Mouse (Mus musculus) testis, postnatal 14 days (tissue): ENCODE data around the gene 4931428F04Rik.
A peak's percentile ranks its signal among the peaks of the same experiment; 100 is the strongest.

ENCODE experiments used
- DNase-seq: peaks from one replicate; pipeline ENCODE4 v3.0.0; 2021; ENCODE audit warnings: low spot score

4931428F04Rik gene

DNA sequence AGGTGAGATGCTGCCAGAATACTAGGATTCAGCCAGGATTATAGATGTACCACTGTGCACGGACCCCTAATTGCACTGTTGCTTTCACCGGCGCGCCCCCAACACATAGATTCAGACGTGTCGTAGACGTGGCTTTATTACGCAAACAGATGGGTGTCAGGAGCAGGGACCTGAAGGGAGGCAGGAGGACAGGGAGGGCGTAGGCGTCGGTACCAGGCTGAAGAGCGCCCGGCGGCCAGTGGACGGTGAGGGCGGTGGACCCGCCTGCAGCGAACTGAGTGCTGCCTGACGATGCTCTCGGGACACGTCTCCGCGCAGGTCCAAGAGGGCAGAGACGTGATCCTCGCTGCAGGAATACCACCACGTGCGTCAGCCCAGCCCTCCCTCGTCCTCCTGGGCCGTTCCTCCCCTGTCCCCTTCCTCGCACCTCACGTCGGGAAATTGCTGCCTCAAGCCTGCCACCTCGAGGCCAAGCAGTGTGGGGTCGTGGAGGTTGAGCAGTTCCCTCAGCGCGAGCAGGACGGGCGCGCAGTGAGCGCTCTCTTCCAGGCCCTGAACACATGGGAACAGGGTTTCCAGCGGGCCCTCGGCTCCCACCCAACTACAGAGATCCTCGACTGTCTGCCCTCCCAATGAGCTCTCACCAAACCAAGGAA, at the start of gene 4931428F04Rik:
Gene 4931428F04Rik (minus strand): TSS at position 60 of the 656 bp plus-strand sequence.
- DNase-seq, result no peak

DNA sequence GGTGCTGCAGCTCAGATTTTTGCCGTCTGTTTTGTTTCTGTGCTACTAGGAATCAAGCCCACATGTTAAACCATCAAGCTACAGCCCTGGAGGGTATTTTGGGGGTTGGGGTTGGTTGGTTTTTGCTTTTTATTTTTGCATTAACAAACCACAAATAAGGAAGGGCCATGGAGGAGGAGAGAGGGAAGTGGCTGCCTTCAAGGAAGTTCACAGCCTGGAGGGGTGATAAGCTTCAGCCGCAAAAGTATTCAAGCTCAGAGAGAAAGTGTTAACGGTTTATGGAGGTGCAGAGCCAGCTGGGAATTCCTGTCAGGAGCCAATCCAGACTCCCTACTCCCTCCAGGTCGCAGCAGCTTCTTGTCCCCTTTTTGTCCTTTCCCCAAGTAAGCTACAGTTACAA, 49.3 kb upstream of the 4931428F04Rik start:
- DNase-seq, result no peak

DNA sequence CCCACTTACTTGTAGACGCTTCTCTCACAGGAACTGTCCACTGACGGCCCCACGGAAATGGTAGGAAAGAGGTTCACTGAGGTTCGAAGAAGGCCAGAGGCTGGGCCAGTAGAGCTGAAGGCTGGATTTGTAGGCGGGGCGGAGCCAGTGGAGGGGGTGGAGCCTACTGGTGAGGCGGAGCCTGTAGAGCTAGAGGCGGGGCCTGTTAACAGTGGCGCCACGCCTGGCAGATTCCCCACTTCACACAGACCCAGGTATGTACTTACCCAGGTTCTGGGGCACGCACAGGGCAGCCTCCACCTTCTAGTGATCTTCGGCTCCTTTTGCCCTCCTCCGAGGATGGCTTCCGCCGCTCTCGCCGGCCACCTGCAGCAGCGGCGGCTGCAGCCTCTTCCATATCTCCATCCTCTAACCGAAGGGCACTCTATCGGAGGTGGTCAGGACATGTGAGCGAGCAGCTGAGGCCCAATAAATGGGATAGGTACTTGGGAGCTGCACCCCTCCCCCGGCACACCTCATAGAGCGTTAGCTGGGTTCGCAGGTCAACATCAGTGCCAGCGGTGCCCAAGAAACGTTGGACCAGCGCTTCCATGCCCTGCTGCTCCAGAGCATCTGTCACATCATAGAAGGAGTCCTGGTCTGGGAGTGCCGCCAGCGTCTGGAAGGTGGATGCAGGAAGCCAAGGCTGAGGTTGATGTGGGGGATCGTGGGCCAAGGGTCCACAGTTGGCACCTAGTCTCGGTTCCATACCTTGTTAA, 46.9 kb upstream of the 4931428F04Rik start:
- DNase-seq, result peak; percentile 72

DNA sequence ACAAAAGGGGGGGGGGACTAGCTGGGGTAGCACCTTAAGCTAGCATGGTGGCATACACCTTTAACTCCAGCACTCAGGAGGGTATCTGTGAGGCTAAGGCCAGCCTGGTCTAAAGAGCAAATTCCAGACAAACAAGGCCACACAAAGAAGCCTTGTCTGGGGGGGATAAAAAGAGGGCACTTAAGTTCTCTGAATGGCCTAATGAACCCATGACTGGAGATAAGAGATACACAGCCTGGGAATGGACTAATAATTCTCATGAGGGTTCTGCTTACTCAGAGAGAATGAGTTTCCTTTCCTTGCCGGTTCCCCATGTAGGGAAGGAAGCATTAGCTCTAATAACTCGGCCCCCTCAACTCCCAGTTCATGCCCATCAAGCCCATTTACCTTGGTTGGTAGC, 42.9 kb upstream of the 4931428F04Rik start:
- DNase-seq, result no peak

DNA sequence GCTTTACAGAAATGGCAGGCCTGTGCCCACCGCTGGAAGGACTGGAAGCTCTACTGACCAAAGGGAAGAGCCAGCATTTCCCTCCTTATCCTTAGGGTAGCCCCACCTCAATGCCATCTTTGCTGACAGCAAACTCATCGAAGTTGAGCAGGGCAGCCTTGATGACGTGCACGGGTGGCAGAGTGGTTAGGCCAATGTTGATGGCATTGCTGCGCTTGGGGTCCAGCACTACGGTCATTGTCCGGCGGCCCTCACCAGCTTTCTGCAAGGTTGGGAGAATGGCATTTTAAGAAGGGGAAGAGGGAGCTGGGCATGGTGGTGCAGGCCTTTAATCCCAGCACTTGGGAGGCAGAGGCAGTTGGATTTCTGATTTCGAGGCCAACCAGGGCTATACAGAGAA, 42.3 kb upstream of the 4931428F04Rik start:
- DNase-seq, result no peak

DNA sequence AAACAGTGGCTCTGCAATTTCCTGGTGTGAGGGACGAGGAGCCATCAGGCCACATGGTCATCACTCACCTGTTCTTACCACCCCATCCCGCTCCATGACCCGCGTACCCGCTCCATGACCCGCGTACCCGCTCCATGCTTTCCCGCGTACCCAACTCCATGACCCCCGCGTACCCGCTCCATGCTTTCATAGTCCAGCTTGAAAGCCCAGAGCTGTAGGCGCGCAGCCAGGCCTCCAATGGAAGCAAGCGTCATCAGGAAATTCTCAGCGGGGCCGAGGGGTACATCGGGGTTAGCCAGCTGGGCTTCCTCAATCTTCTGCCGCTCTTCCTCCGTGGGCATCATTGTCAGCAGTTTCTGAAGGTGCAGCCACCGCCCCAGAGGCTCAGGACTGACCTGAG, 41.8 kb upstream of the 4931428F04Rik start:
- DNase-seq, result no peak

DNA sequence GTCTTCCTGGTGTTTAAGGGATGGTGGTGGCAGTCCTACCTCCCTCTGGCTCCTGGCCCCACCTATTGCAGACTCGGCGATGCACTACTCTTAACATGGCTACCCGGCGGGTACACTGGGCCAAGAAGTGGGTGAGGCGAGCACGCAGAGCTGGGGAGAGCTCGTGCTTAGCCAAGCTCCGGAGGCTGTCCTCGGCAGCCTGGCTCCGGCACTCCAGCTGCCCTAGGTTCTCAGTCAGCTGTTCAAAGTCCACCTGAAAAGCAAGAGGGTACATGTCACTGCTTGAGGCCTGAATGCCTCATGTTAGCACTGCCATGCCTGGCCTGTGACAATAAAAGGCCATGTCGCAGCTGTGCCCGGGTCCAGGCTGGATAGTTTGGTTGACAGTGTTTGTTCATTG, 40.7 kb upstream of the 4931428F04Rik start:
- DNase-seq, result no peak

DNA sequence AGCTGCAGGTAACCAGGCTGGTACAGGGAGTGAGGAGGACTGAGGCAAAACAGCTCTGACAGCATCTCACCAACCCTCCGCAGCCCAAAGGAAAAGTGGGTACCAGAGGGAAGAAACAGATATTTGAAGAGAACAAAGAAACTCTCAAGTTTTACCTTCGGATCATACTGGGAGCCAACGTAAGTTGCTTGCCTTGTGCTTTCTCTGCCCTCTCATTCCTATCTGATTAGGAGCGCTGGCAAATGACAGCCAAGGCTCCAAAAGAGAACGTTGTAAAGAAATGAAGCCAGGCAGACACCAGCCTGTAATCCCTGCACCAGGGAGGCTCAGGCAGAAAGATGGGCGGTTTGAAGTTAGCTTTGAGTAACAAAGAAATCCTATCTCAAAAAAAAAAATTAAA, 37.3 kb upstream of the 4931428F04Rik start:
- DNase-seq, result no peak

DNA sequence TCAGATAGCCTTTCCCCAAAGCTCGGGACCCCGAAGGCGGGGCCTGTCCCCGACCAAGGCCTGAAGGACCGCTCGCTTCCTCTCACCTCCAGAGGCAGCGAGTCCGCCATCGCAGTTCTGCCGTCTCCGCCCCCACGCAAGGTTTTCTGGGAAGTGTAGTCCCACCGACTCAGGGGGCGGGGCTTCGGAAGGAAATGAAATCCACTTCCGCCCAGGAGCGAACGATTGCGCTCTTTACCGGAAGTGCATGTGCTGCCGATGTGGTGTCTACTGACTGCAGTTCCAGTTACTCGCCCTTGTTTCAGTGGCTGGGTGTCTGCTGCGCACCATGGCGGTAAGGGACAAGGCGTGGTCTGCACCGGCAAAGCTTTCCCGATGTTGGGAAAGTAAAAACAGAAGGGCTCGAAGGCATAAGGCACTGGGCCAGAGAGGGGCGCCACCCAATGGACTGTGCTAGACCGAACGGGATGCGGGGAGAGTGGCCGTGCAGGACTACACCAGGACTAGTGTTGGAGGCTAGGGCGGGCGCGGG, 36.5 kb upstream of the 4931428F04Rik start, which contains the start of the genes Lrrc29 and Tmem208:
Gene Lrrc29 (minus strand): TSS at position 138 of the 532 bp plus-strand sequence.
Gene Tmem208 (plus strand): TSS at position 214 of the 532 bp plus-strand sequence.
- DNase-seq, result peak; percentile 96

DNA sequence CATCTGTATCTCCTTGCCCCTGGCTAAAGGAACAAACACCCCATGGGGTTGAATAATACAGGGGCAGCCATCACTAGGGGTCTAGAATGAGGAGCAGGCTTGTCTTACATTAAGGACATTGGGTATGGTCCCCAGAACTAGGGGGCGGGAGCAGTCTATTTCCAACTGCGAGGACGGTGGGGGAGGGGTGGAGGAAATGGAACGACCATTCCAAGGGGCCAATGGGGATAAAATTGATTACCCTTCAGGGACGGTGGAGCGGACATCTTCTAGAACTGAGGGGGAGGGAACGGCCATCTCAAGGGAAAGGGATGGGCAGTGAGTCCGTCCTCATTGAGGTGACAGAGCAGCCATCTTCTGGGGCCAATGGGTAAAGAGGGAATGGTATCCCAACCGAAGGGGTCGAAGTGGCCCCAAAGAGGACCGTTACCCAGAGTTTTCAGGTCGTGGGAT, 36.0 kb upstream of the 4931428F04Rik start:
- DNase-seq, result no peak

DNA sequence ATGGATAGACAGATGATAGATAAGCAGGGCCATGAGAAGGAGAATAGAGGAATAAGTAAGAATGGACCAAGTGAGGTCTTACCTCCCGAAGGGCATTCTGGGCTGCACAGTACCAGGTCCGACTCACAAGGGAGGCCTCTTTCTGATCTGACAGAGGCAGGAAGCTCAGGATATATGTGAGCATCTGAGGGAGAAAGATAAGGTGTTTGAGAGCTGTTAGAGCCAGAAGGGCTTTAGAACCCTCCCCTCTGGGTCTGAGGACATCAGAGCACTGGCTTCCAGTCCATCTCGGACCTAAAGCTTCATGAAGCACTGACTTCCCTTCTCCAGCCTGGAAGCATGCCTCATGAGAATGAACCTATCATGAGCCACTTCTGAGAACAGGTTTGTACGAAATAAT, 33.5 kb upstream of the 4931428F04Rik start:
- no peak for DNase-seq

DNA sequence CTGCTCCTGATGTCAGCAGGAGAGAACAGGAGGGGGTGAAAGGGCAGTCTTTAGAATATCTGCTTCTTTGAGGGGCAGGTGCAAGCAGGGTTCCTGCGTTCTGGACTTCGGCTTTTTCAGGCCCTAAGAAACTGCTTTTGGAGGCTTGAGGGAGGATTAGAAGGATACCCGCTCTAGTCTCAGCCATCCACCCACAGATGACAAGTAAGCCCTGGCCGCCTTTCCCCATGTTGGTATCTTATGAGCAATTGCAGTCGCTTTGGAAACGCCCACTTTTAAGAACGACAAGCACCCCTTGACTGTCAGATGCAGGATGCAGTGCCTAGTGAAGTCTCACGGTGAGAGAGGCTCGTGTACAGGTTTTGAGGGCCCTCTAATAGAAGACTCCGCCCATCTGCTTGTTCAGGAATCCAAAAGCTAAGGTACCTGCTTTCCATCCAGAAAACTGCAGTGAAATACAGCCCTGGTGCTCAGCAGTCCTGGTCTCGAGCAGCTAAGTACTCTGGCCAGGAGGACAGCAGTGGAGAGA, 29.1 kb upstream of the 4931428F04Rik start:
- no peak for DNase-seq

DNA sequence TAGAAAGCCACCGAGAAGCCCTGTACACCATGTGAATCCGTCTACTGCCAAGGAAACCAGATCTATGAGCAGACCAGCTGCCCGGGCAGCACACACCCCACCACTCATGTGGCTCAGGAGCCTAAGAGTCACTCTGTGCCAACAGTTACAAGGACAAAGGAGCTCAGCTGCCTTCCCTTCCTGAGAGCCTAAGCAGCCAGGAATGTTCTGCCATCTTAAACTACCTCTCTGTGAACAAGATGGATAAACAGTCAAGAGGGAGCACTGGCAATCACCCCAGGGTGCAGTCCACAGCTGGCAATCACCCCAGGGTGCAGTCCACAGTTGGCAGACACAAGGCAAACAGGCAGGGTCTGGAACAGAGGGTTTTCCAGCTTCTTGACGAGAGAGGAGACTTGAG, 28.3 kb upstream of the 4931428F04Rik start:
- DNase-seq, result no peak

DNA sequence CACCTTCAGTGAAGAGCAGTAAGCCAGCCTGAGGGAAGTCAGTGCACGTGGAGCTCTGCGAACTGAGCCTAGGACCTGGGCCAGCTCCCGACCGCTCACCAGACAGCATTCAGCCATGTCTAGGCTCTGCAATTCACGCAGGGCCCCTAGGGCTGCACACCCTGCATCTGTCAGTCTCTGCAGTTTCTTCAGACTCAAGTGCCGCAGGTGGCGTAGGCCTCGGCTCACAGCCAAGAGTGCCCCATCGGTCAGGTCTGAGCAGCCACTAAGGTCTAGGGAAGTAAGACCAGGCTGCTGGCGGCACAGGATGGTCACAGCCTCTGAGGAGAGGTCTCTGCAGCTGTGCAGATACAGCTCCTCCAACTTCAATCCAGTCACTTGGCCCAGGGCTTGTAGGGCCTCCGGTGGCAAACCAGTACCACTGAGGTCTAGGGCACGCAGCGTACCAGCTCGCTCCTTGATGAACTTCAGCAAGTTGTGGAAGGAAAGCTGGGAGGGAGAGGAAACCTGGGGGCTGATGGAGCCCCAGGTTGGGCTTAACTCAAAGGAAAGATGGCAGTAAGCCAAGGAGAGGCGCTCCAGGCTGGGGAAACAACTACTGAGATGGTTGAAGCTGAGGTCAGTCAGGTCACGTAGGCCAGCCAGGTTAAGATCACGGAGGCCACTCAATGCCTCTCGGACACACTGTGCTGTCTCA, 25.6 kb upstream of the 4931428F04Rik start:
- DNase-seq, result no peak

DNA sequence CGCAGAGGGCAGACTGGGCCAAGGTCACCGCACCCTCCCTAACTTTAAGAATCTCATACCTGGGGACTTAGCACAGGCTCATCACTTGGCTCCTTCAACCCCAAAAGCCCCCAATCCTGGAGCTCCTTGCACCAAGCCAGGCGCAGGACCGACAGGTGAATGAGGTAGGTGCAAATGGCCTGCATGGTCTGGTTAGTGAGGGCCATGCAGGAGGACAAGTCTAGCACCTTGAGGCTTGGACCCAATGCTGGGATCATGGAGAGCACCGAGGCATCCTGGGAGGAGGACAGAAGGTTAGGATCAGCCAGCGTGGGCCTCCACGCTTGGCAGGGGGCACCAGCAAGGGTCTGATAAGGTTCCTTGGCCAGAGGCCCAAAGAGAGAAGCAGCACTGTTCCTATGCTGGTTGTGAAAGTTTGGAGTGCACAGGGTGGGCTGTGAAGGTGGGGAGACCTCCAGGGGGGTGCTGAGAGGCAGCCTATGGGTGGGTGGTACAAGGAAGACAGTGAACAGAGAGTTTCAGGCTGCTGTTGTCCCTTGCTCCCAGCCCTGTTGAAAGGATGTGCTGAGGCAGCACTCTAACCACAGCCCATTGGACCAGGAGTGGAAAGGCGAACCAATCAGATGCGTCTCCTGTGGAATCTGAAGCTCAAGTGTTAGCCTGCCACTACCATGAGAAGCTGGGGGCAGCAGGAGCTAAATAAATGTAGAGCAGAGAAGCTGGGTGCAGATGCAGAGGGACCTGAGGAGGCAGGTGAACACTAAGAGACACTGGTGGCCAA, 24.1 kb upstream of the 4931428F04Rik start:
- DNase-seq, result no peak

DNA sequence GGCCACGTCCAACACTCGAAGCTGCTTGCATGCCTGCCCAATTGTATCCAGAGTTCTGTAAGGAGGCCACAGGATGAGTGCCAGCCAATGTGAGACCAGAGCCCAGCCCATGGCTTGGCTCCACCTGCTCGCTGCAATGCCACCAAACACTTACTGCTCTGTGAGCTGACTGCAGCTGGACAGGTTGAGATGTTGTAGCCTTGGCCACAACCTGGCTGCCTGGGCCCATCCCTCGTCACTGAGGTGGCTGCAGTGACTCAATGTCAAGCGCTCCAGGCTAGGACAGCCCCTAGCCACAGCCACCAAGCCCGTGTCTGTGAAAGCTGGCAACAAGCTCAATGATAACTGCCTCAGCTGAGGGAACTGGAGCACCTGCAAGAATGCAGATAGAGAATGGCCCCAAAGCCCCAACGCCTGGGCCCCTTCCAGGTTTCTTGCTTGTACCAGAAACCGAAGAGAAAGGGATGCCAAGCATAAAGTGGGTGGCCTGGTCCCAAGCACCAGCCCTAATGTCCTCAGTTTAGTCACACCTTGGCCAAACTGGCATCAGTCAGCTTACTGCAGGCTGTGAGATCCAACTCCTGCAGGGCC, 23.3 kb upstream of the 4931428F04Rik start:
- DNase-seq, result no peak

DNA sequence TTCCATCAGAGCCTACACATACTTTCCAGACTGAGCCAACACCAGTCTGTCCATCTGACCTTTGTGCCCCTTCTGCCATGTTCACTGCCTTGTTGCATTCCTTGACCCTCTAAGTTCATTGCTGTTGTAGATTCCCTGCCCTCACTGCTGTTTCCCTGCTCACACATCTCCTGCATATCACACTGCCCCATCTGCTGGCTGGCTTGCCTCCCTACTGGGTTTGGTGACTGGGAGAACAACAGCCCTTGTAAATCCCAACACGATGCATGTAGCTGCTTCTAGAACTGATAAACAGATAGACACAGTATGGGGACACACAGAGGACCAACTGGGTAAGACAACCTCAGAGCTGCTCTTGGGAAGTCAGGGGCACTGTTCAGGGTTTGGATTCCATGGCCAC, 22.1 kb upstream of the 4931428F04Rik start:
- no peak for DNase-seq

DNA sequence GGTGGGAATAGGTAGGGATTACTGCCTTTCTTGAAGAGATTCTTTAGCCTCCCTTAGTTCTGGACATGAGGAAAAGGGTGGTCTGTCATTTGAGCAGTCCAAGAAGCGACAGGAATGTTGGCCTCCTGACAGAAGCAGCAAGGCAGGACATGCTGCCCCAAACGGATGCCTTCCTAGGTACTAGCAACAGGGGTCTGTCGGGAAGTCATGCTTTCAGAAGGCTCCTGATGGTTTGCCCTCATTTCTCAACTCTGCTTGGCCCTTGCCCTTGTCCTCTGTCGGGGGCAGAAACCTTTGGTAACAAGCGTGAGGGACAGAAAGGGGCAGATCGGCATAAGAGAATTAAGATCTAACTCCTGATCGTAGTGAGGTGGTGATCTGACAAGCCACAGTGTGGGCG, 20.5 kb upstream of the 4931428F04Rik start:
- no peak for DNase-seq

DNA sequence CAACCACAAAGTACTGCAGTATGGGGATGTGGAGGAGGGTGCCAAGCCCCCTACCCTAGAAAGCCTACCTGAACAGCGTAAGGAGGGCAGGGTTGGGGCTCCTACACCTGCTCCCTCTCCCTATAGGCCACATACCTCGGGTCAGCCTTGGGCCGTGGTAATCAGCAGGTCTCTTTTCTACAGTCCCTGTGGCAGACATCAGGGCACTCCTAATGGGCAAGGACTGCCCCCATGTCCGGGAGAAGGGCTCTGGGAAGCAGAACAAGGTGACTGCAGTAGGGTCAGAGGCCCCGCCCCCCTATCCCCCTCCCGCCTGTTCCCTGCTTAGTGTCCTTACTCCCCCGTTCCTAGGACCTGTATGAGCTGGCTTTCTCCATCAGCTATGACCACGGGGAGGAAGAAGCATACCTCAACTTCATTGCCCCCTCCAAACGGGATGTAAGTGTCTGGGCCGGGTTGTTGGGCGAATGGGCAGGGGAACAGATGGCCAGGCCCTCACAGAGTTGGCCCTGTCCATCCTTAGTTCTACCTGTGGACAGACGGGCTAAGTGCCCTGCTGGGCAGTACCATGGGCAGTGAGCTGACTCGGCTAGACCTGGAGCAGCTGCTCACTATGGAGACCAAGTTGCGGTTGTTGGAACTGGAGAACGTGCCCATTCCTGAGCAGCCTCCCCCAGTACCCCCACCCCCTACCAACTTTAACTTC, 19.6 kb upstream of the 4931428F04Rik start:
- DNase-seq, result no peak

DNA sequence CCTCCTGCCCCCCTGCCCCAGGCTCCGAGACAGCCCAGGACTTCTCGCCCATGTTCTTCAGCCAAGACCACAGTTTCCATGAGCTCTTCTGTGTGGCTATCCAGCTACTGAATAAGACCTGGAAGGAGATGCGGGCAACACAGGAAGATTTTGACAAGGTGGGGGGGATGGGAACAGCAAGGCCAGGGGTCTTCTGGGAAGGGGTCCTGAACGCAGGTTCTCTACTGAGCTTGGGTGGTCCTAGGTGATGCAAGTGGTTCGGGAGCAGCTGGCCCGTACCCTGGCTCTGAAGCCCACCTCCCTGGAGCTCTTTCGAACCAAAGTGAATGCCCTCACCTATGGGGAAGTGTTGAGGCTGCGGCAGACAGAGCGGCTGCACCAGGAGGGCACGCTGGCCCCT, 18.8 kb upstream of the 4931428F04Rik start:
- no peak for DNase-seq
